Mouse (Mus musculus): ENCODE data around the gene Rgs14. TPM values are rescaled to one million over a fixed set of nuclear protein-coding genes. Genes with fewer than 3 reads are reported as not detected.

Rgs14 gene
- polyA plus RNA-seq, 1 experiment from 2014 or later = 0.31 TPM

- no peak for ATAC-seq (replicated peaks; ENCODE audit: insufficient number of reproducible peaks, low FRiP score, low TSS enrichment)
- H3K4me3 ChIP-seq (ENCODE audit: low read depth, low read length) = no peak overlapping the region
- H3K4me1 ChIP-seq (ENCODE audit: control insufficient read depth, insufficient read depth, low read length) = no peaks in the 10 kb centered on the region
- no peaks in the 10 kb centered on the region for H3K9me3 ChIP-seq (replicated peaks; ENCODE audit: control insufficient read depth, low read length)
- no peaks in the 10 kb centered on the region for H3K36me3 ChIP-seq (ENCODE audit: control insufficient read depth, insufficient read depth, low read length)
- no peak overlapping the region for H3K27ac ChIP-seq (ENCODE audit: low read depth, low read length)
- WGBS (ENCODE audit: insufficient replicate concordance) = 63% methylated on average over 12 of the region's 12 CpGs
- H3K9ac ChIP-seq (ENCODE audit: low read depth, low read length) = no peak overlapping the region
- no peaks in the 10 kb centered on the region for H3K27me3 ChIP-seq (ENCODE audit: control insufficient read depth, insufficient read depth, low read length)
- H3K4me2 ChIP-seq = no peak overlapping the region
Observed at GRCm38 (mm10) chr13:55338131-55339054, 31.1 kb upstream of the Rgs14 start.

GRCm38 (mm10) chr13:55339259-55339658, 30.3 kb upstream of the Rgs14 start:
- Histone ChIP-seq H3K9me3 (replicated peaks; ENCODE audit: control insufficient read depth, low read length) (no peaks in the 10 kb centered on the region), H3K4me3 (ENCODE audit: low read depth, low read length) (no peak overlapping the region), H3K36me3 (ENCODE audit: control insufficient read depth, insufficient read depth, low read length) (no peaks in the 10 kb centered on the region), H3K9ac (ENCODE audit: low read depth, low read length) (no peak overlapping the region), H3K27ac (ENCODE audit: low read depth, low read length) (no peak overlapping the region), H3K4me1 (ENCODE audit: control insufficient read depth, insufficient read depth, low read length) (no peaks in the 10 kb centered on the region), H3K27me3 (ENCODE audit: control insufficient read depth, insufficient read depth, low read length) (no peaks in the 10 kb centered on the region), H3K4me2 (no peak overlapping the region)
- WGBS (ENCODE audit: insufficient replicate concordance) = 49% methylated on average over 2 of the region's 2 CpGs
- ATAC-seq (replicated peaks; ENCODE audit: insufficient number of reproducible peaks, low FRiP score, low TSS enrichment) = peak; percentile 41; the same call in 1 of the 2 replicates

DNA sequence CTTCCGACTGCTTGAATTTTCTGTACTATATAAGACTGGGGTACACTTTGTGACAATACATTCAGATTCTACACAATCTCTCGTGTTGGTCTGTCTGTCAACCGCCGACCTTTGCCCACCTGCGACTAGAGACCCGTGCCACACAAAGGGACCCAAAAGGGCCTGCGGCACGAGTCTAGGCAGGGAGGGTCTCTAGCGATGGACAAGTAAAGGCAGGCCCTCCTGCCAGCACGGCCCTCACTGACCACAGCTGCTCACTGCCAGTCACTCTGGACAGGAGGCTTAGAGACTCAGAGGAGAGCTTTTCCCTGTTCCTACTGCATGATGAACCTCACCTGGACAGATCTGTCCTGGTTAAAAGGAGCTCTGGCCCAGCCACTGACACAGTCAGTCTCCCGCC, 27.1 kb upstream of the Rgs14 start:
- no peak for ATAC-seq (replicated peaks; ENCODE audit: insufficient number of reproducible peaks, low FRiP score, low TSS enrichment)
- H3K27ac ChIP-seq (ENCODE audit: low read depth, low read length) = no peak overlapping the region
- H3K4me3 ChIP-seq (ENCODE audit: low read depth, low read length) = no peak overlapping the region
- 26% methylated on average over 11 of the region's 11 CpGs for WGBS (ENCODE audit: insufficient replicate concordance)
- H3K4me2 ChIP-seq = no peak overlapping the region
- no peaks in the 10 kb centered on the region for H3K9me3 ChIP-seq (replicated peaks; ENCODE audit: control insufficient read depth, low read length)
- no peaks in the 10 kb centered on the region for H3K4me1 ChIP-seq (ENCODE audit: control insufficient read depth, insufficient read depth, low read length)
- H3K27me3 ChIP-seq (ENCODE audit: control insufficient read depth, insufficient read depth, low read length) = no peaks in the 10 kb centered on the region
- no peak overlapping the region for H3K9ac ChIP-seq (ENCODE audit: low read depth, low read length)
- peaks cover 15% of the 10 kb centered on the region for H3K36me3 ChIP-seq (ENCODE audit: control insufficient read depth, insufficient read depth, low read length)

GRCm38 (mm10) chr13:55344286-55344685, 25.2 kb upstream of the Rgs14 start:
- H3K9ac ChIP-seq (ENCODE audit: low read depth, low read length) = no peak overlapping the region
- no peaks in the 10 kb centered on the region for H3K4me1 ChIP-seq (ENCODE audit: control insufficient read depth, insufficient read depth, low read length)
- no peaks in the 10 kb centered on the region for H3K27me3 ChIP-seq (ENCODE audit: control insufficient read depth, insufficient read depth, low read length)
- no peak for ATAC-seq (replicated peaks; ENCODE audit: insufficient number of reproducible peaks, low FRiP score, low TSS enrichment)
- 88% methylated on average over 7 of the region's 7 CpGs for WGBS (ENCODE audit: insufficient replicate concordance)
- H3K9me3 ChIP-seq (replicated peaks; ENCODE audit: control insufficient read depth, low read length) = no peaks in the 10 kb centered on the region
- no peak overlapping the region for H3K27ac ChIP-seq (ENCODE audit: low read depth, low read length)
- H3K36me3 ChIP-seq (ENCODE audit: control insufficient read depth, insufficient read depth, low read length) = peaks cover 26% of the 10 kb centered on the region
- no peak overlapping the region for H3K4me3 ChIP-seq (ENCODE audit: low read depth, low read length)
- no peak overlapping the region for H3K4me2 ChIP-seq

GRCm38 (mm10) chr13:55346745-55347144, 22.8 kb upstream of the Rgs14 start:
- ATAC-seq (replicated peaks; ENCODE audit: insufficient number of reproducible peaks, low FRiP score, low TSS enrichment) = no peak
- Histone ChIP-seq H3K4me2 (no peak overlapping the region), H3K27ac (ENCODE audit: low read depth, low read length) (no peak overlapping the region), H3K4me1 (ENCODE audit: control insufficient read depth, insufficient read depth, low read length) (no peaks in the 10 kb centered on the region), H3K27me3 (ENCODE audit: control insufficient read depth, insufficient read depth, low read length) (no peaks in the 10 kb centered on the region), H3K4me3 (ENCODE audit: low read depth, low read length) (no peak overlapping the region), H3K9ac (ENCODE audit: low read depth, low read length) (no peak overlapping the region), H3K9me3 (replicated peaks; ENCODE audit: control insufficient read depth, low read length) (no peaks in the 10 kb centered on the region), H3K36me3 (ENCODE audit: control insufficient read depth, insufficient read depth, low read length) (peaks cover 40% of the 10 kb centered on the region)
- WGBS (ENCODE audit: insufficient replicate concordance) = 78% methylated on average over 11 of the region's 11 CpGs

DNA sequence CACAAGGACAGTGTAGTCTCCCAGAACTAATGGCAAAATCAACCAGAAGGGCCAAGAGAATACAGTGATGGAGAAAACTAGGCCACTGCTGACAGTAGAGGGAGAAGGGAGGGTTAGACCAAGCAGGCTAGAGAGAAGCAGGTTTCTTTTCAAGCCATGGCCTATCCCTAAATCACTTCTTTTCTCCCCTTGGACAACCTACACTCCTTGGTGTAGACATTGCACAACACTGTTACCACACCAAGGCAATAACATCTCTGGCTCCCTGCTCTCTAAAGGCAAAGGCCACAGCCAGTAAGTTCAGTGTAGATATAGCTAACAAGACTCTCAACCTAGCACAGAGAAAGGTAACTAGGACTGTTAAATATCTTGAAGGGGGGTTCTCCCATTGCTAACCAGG, 8.4 kb upstream of the Rgs14 start:
- no peaks in the 10 kb centered on the region for H3K9me3 ChIP-seq (replicated peaks; ENCODE audit: control insufficient read depth, low read length)
- no peaks in the 10 kb centered on the region for H3K27me3 ChIP-seq (ENCODE audit: control insufficient read depth, insufficient read depth, low read length)
- peaks cover 10% of the 10 kb centered on the region for H3K36me3 ChIP-seq (ENCODE audit: control insufficient read depth, insufficient read depth, low read length)
- peak overlapping the region; percentile 99 for H3K4me3 ChIP-seq (ENCODE audit: low read depth, low read length)
- no peak for ATAC-seq (replicated peaks; ENCODE audit: insufficient number of reproducible peaks, low FRiP score, low TSS enrichment)
- no peak overlapping the region for H3K9ac ChIP-seq (ENCODE audit: low read depth, low read length)
- peaks cover 13% of the 10 kb centered on the region for H3K4me1 ChIP-seq (ENCODE audit: control insufficient read depth, insufficient read depth, low read length)
- H3K27ac ChIP-seq (ENCODE audit: low read depth, low read length) = no peak overlapping the region
- H3K4me2 ChIP-seq = peak overlapping the region; percentile 74

- WGBS (ENCODE audit: insufficient replicate concordance) = under 1% methylated on average over 32 of the region's 32 CpGs
- ATAC-seq (replicated peaks; ENCODE audit: insufficient number of reproducible peaks, low FRiP score, low TSS enrichment) = peak; percentile 29
- Histone ChIP-seq H3K27ac (ENCODE audit: low read depth, low read length) (peak overlapping the region; percentile 94), H3K9me3 (replicated peaks; ENCODE audit: control insufficient read depth, low read length) (no peaks in the 10 kb centered on the region), H3K27me3 (ENCODE audit: control insufficient read depth, insufficient read depth, low read length) (no peaks in the 10 kb centered on the region), H3K4me3 (ENCODE audit: low read depth, low read length) (peak overlapping the region; percentile 99), H3K36me3 (ENCODE audit: control insufficient read depth, insufficient read depth, low read length) (peaks cover 7% of the 10 kb centered on the region), H3K4me1 (ENCODE audit: control insufficient read depth, insufficient read depth, low read length) (peaks cover 13% of the 10 kb centered on the region), H3K4me2 (peak overlapping the region; percentile 74), H3K9ac (ENCODE audit: low read depth, low read length) (peak overlapping the region; percentile 96)
Observed at GRCm38 (mm10) chr13:55361974-55362452, 7.5 kb upstream of the Rgs14 start.

DNA sequence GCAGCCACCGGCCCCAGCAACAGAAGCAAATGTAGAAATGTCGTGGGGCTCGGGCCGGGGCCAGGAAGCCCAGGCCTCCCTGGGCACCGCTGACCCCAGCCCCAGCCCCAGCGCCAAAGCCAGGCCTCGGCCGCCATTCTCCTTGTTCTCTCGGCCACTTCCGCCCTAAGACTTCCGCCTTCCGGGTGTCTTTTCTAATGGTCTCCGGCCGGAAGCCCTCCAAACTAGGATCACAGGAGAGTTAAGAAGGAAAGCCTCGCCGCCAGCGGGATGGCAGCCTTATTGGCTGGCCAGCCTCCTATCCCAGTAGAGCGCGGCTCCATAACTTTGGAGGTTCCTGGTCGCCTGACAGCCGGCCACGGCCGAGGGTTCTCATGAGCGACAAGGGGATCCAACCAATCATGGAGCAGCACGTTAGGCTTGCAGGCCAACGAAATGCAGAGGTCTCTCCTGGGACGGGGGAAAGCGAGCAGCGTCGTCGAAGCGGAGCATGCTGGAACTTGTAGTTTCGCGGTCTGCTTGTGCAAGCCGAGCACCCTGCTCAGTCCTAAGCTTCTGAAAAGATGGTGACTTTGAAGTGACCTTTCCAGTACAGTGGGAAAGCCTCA, 7.0 kb upstream of the Rgs14 start, which contains the start of gene Lman2:
Gene Lman2, minus strand, starts transcription at position 331 of the 608 bp plus-strand sequence.
- under 1% methylated on average over 35 of the region's 35 CpGs for WGBS (ENCODE audit: insufficient replicate concordance)
- Histone ChIP-seq H3K4me3 (ENCODE audit: low read depth, low read length) (peak within 1 kb of the TSS; percentile 99), H3K36me3 (ENCODE audit: control insufficient read depth, insufficient read depth, low read length) (peaks cover 7% of the 10 kb centered on the region), H3K9me3 (replicated peaks; ENCODE audit: control insufficient read depth, low read length) (no peaks in the 10 kb centered on the region), H3K9ac (ENCODE audit: low read depth, low read length) (peak within 1 kb of the TSS; percentile 96), H3K27me3 (ENCODE audit: control insufficient read depth, insufficient read depth, low read length) (no peaks in the 10 kb centered on the region), H3K4me2 (peak within 1 kb of the TSS; percentile 74), H3K4me1 (ENCODE audit: control insufficient read depth, insufficient read depth, low read length) (peaks cover 13% of the 10 kb centered on the region), H3K27ac (ENCODE audit: low read depth, low read length) (peak within 1 kb of the TSS; percentile 94)
- peak; percentile 98 for ATAC-seq (replicated peaks; ENCODE audit: insufficient number of reproducible peaks, low FRiP score, low TSS enrichment)
